Mouse (Mus musculus): ENCODE results near the gene Polr1c. TPM values are rescaled to one million over a fixed set of nuclear protein-coding genes. Genes with fewer than 3 reads are reported as not detected.

Gene Polr1c
- 125 TPM for polyA plus RNA-seq (2012; fragmentation: generic; extraction: Trizol)
- long read RNA-seq, experiment 1, transcript Polr1c-201 (9 exons, 1,314 nt), result major isoform, 67 of 78 reads
- long read RNA-seq, experiment 1, partial matches to known transcripts, result 9 of 78 reads
- long read RNA-seq, experiment 1, other reads (novel, unspliced or antisense), result 2 of 78 reads
- long read RNA-seq, experiment 2, transcript Polr1c-201 (9 exons, 1,314 nt), result major isoform, 129 of 141 reads
- long read RNA-seq, experiment 2, partial matches to known transcripts, result 1 of 141 reads
- long read RNA-seq, experiment 2, other reads (novel, unspliced or antisense), result 11 of 141 reads

DNA sequence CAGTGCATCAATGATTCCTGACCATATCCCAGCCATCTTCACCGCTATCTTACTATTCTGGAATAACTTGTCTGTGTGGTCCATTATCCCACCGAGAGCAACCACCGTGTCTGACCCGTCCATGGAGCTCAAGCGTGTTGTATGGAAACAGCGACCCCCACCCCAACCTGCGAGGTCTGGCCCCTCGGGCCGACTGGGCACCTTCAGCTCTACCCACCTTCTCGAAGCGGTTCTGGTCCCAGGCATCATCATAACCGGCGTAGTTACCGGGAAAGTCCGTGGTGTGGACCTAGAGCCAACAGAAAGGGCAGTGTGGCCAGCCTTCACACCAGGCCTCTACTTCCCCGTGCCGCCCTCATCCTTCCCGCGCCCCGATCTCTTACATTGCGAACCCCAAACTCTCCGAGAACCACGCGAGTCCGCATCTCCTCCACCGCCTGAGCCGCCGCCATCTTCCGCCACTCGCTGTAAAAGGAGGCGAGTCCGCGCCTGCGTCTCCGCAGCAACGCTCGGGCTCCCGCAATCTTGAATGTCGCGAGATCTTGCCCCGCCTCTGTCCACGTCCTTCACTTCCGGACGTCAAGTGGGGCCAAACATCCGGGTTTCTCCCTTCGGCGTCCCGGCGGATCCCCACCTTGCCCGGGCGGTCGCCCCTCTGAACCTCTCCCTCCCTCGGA lies at the start of gene Polr1c, which contains the start of gene Yipf3:
Gene Polr1c, minus strand, starts transcription at position 543 of the 677 bp plus-strand sequence.
Gene Yipf3, plus strand, starts transcription at position 569 of the 677 bp plus-strand sequence.
- Histone ChIP-seq H3K36me3 (ENCODE audit: control insufficient read depth, insufficient read depth) (peaks cover 76% of the 10 kb centered on the region), H3ac (ENCODE audit: control insufficient read depth, insufficient read length, low read depth) (peak within 1 kb of the TSS; percentile 94), H3K27me3 (ENCODE audit: control insufficient read depth, insufficient read depth, insufficient read length) (no peaks in the 10 kb centered on the region), H3K79me2 (ENCODE audit: control insufficient read depth, insufficient read depth) (peaks cover 64% of the 10 kb centered on the region), H3K4me3 (ENCODE audit: insufficient read depth, poor library complexity, severe bottlenecking) (peak within 1 kb of the TSS; percentile 99), H3K79me3 (ENCODE audit: low read depth) (peaks cover 34% of the 10 kb centered on the region)
- TF ChIP-seq CEBPB (IDR thresholded peaks at IDR 0.05; ENCODE audit: low read depth), result no peak
- TF ChIP-seq CTCF (IDR thresholded peaks at IDR 0.05; ENCODE audit: control insufficient read depth, insufficient read depth, insufficient read length), result no peak
- no peak for TF ChIP-seq MAX (IDR thresholded peaks at IDR 0.05)
- no peak for TF ChIP-seq MYOG (IDR thresholded peaks at IDR 0.05; ENCODE audit: control insufficient read depth, extremely low read depth, insufficient read length)
- TF ChIP-seq USF1 (IDR thresholded peaks at IDR 0.05; ENCODE audit: low read depth), result no peak
- TF ChIP-seq FOSL1 (IDR thresholded peaks at IDR 0.05; ENCODE audit: insufficient read depth, low read length, poor library complexity, severe bottlenecking), result no peak
- TF ChIP-seq MYOD1 (IDR thresholded peaks at IDR 0.05; ENCODE audit: control insufficient read depth, insufficient read length, low read depth), result no peak

DNA sequence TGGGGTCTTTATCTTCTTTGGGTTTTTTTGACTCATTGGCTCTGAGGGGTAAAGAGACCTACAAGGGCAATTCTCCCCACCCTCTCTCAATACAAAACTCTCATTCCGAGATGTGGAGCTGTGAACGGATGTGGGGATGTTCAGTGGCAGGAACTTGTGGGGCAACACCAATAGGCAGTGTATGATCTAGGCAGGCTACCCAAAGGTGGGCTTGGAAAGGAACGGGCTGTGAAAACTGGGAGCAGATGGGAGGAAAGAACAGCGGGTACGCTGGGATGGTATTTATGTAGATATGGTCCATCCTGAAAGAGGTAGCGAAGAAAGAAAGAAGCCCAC lies 49.1 kb upstream of the Polr1c start:
- no peaks in the 10 kb centered on the region for H3K79me2 ChIP-seq (ENCODE audit: control insufficient read depth, insufficient read depth)
- H3K36me3 ChIP-seq (ENCODE audit: control insufficient read depth, insufficient read depth), result no peaks in the 10 kb centered on the region
- H3ac ChIP-seq (ENCODE audit: control insufficient read depth, insufficient read length, low read depth), result peak overlapping the region; percentile 62
- H3K79me3 ChIP-seq (ENCODE audit: low read depth), result no peaks in the 10 kb centered on the region
- no peak for TF ChIP-seq MAX (IDR thresholded peaks at IDR 0.05)
- TF ChIP-seq CEBPB (IDR thresholded peaks at IDR 0.05; ENCODE audit: low read depth), result no peak
- TF ChIP-seq CTCF (IDR thresholded peaks at IDR 0.05; ENCODE audit: control insufficient read depth, insufficient read depth, insufficient read length), result no peak
- no peak for TF ChIP-seq MYOD1 (IDR thresholded peaks at IDR 0.05; ENCODE audit: control insufficient read depth, insufficient read length, low read depth)
- no peak for TF ChIP-seq MYOG (IDR thresholded peaks at IDR 0.05; ENCODE audit: control insufficient read depth, extremely low read depth, insufficient read length)
- no peak for TF ChIP-seq USF1 (IDR thresholded peaks at IDR 0.05; ENCODE audit: low read depth)
- no peak for TF ChIP-seq FOSL1 (IDR thresholded peaks at IDR 0.05; ENCODE audit: insufficient read depth, low read length, poor library complexity, severe bottlenecking)
- no peak overlapping the region for H3K4me3 ChIP-seq (ENCODE audit: insufficient read depth, poor library complexity, severe bottlenecking)
- peaks cover 9% of the 10 kb centered on the region for H3K27me3 ChIP-seq (ENCODE audit: control insufficient read depth, insufficient read depth, insufficient read length)

DNA sequence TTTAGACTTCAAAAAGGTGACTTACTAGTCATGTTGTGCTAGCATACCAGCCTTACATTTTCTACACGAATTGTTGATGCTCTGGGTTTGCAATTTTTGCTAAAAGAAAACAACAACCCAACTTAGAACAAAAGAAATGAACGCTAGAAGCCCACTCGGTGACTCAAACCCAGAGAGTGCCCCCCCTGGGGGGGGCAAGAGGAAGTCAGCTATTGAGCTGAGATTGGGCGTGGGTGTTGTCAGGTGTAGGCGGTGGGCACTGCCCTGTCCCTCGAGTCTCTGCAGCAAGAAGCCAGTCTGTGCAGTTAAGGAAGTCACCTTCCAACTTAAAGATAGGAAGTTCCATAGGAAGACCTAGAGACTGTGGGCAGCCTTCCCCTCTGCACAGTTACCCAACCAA lies 48.7 kb upstream of the Polr1c start:
- Histone ChIP-seq H3ac (ENCODE audit: control insufficient read depth, insufficient read length, low read depth) (no peak overlapping the region), H3K27me3 (ENCODE audit: control insufficient read depth, insufficient read depth, insufficient read length) (peaks cover 9% of the 10 kb centered on the region), H3K36me3 (ENCODE audit: control insufficient read depth, insufficient read depth) (no peaks in the 10 kb centered on the region), H3K79me2 (ENCODE audit: control insufficient read depth, insufficient read depth) (no peaks in the 10 kb centered on the region), H3K79me3 (ENCODE audit: low read depth) (no peaks in the 10 kb centered on the region), H3K4me3 (ENCODE audit: insufficient read depth, poor library complexity, severe bottlenecking) (no peak overlapping the region)
- TF ChIP-seq MAX (IDR thresholded peaks at IDR 0.05) (no peak), MYOD1 (IDR thresholded peaks at IDR 0.05; ENCODE audit: control insufficient read depth, insufficient read length, low read depth) (no peak), FOSL1 (IDR thresholded peaks at IDR 0.05; ENCODE audit: insufficient read depth, low read length, poor library complexity, severe bottlenecking) (no peak), CEBPB (IDR thresholded peaks at IDR 0.05; ENCODE audit: low read depth) (no peak), MYOG (IDR thresholded peaks at IDR 0.05; ENCODE audit: control insufficient read depth, extremely low read depth, insufficient read length) (no peak), CTCF (IDR thresholded peaks at IDR 0.05; ENCODE audit: control insufficient read depth, insufficient read depth, insufficient read length) (no peak), USF1 (IDR thresholded peaks at IDR 0.05; ENCODE audit: low read depth) (no peak)

DNA sequence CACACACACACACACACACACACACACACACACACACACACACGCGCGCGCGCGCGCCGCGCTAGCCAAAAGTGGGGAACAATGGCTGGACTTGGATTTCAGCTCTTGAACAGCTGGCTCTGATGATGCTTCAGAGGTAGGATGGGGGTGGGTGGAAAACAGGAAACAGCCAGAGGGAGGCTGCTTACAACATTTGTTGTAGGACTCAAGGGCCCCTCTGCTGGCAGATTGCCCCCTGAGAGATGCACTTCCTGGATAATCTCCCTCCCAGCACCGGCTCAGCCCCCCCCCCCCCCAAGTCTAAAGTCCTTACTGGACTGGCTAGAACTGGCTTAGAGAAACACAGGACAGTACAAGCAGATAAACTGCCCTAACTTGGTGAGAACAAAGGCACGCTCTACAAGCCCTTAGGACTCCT lies 39.8 kb upstream of the Polr1c start:
- H3ac ChIP-seq (ENCODE audit: control insufficient read depth, insufficient read length, low read depth), result no peak overlapping the region
- no peak overlapping the region for H3K4me3 ChIP-seq (ENCODE audit: insufficient read depth, poor library complexity, severe bottlenecking)
- no peaks in the 10 kb centered on the region for H3K27me3 ChIP-seq (ENCODE audit: control insufficient read depth, insufficient read depth, insufficient read length)
- peaks cover under 1% of the 10 kb centered on the region for H3K79me3 ChIP-seq (ENCODE audit: low read depth)
- no peaks in the 10 kb centered on the region for H3K36me3 ChIP-seq (ENCODE audit: control insufficient read depth, insufficient read depth)
- TF ChIP-seq CTCF (IDR thresholded peaks at IDR 0.05; ENCODE audit: control insufficient read depth, insufficient read depth, insufficient read length) (no peak), MAX (IDR thresholded peaks at IDR 0.05) (no peak), MYOD1 (IDR thresholded peaks at IDR 0.05; ENCODE audit: control insufficient read depth, insufficient read length, low read depth) (no peak), FOSL1 (IDR thresholded peaks at IDR 0.05; ENCODE audit: insufficient read depth, low read length, poor library complexity, severe bottlenecking) (no peak)
- H3K79me2 ChIP-seq (ENCODE audit: control insufficient read depth, insufficient read depth), result no peaks in the 10 kb centered on the region

DNA sequence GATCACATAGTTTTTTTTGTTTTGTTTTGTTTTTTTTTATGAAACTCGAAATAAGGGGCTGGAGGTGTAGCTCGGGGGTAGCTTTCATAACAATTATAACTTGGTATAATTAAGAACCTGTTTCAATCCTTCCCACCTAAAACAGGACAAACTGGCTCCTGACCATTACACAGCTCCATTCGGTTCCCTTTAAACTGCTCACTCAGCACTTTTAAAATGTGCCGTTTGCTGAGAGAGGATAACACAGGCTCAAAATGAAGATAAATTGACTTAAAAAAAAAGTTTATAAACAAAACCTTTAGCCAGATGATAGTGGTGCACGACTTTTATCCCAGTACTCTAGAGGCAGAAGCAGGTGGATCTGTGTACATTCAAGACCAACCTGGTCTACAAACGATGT lies 37.6 kb upstream of the Polr1c start:
- TF ChIP-seq CEBPB (IDR thresholded peaks at IDR 0.05; ENCODE audit: low read depth) (no peak), MYOD1 (IDR thresholded peaks at IDR 0.05; ENCODE audit: control insufficient read depth, insufficient read length, low read depth) (no peak), MAX (IDR thresholded peaks at IDR 0.05) (no peak), CTCF (IDR thresholded peaks at IDR 0.05; ENCODE audit: control insufficient read depth, insufficient read depth, insufficient read length) (no peak)
- H3K79me2 ChIP-seq (ENCODE audit: control insufficient read depth, insufficient read depth), result peaks cover 22% of the 10 kb centered on the region

More for the DNA sequence above, 37.6 kb upstream of the Polr1c start:
- H3K27me3 ChIP-seq (ENCODE audit: control insufficient read depth, insufficient read depth, insufficient read length), result no peaks in the 10 kb centered on the region
- no peak overlapping the region for H3K4me3 ChIP-seq (ENCODE audit: insufficient read depth, poor library complexity, severe bottlenecking)
- H3K79me3 ChIP-seq (ENCODE audit: low read depth), result peaks cover 22% of the 10 kb centered on the region
- peaks cover 6% of the 10 kb centered on the region for H3K36me3 ChIP-seq (ENCODE audit: control insufficient read depth, insufficient read depth)
- no peak overlapping the region for H3ac ChIP-seq (ENCODE audit: control insufficient read depth, insufficient read length, low read depth)

Data from C2C12 (cell line).